Mouse (Mus musculus) left cerebral cortex, adult 8-10 months (tissue): ENCODE data around the gene Cfap299. TPM values are rescaled to one million over a fixed set of nuclear protein-coding genes. Genes with fewer than 3 reads are reported as not detected.

Experiments used
- DNase-seq, 2 experiments: peaks; one replicate each; pipeline ENCODE4 v3.0.0; 2022; ENCODE audit warnings: low spot score in 2 of 2
- microRNA-seq, 2 experiments: library from miRNA; unstranded; fragments of <30 nt; microRNA quantifications; one replicate each; pipeline ENCODE4 v1.2.0; 2022
- total RNA-seq, 4 experiments: library from RNA; stranded (reverse); gene quantifications; 2 replicates each; pipeline ENCODE4 v1.2.4; 2022

The Cfap299 gene
- total RNA-seq, 4 experiments from 2014 or later = 0.41 to 0.96 (median 0.63) TPM; not detected in 1

- no peak for DNase-seq
Observed at GRCm38 (mm10) chr5:98806492-98806891, 477.4 kb downstream of the Cfap299 start.

GRCm38 (mm10) chr5:98807022-98807421 is 477.9 kb downstream of the Cfap299 start:
- DNase-seq = no peak

DNA sequence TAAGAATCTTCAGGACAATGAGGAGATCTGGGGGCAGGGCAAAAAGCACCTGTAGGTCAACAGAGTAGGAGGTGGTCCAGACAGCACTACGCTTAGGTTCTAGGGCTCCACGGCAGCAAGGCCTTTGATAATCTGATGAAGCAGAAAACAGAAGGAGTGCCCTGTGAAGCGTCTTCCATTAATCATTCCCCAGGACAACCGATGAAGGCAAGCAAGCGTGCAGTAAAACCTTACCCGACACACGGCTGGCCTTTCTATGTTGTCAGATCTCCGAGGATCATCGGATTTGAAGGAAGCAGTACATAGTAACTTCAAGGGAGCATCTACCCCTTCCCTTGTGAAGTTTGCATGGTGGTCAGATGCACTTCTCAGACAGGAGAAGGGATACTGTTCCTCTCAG is 478.8 kb downstream of the Cfap299 start:
- no peak for DNase-seq

DNA sequence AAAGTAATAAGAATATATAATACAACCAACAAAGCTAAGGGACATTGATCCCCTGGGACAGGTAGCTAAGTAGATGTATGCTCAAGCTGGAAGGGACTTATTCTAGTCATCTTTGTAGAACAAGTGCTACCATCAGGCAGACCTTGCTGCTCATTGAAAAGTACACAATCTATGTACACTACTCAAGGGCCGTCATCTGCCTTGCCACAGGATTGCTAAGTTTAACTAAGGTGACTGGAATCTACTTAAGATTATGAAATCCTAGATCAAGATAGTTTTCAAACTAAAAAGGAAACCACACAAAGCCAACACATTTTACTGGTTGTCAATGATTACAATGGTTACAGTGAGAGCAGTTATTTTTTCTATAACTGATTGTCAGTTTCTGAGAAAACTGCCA is 483.3 kb downstream of the Cfap299 start:
- DNase-seq = no peak

- no peak for DNase-seq
Observed at GRCm38 (mm10) chr5:98815269-98815668, 486.2 kb downstream of the Cfap299 start.

- no peak for DNase-seq
Observed at GRCm38 (mm10) chr5:98833760-98834159, 504.7 kb downstream of the Cfap299 start.

DNA sequence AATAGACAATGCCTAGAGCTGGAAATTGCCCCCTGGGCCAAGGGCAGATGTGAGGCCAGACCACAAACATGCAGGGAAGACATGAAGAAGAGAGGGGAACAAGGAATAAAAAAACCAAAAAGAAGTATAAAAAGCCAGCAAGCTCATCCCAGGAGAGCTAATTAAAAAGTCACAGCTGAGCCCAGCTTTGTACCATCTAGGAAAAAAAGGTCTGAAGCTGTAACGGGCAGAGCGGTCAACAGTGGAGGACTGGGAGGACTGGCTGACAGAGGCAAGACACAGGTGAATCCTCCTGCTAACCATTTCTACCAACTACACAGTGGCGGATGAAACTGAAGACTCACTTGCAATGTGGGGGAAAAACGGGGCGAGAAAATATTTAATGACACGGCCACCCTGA is 505.2 kb downstream of the Cfap299 start:
- no peak for DNase-seq

GRCm38 (mm10) chr5:98842600-98843310 is 513.7 kb downstream of the Cfap299 start:
- no peak for DNase-seq

- DNase-seq = no peak
Observed at GRCm38 (mm10) chr5:98844664-98845063, 515.6 kb downstream of the Cfap299 start.

Small RNA genes within 50 kb of the gene (microRNA-seq; reads per million reads assigned to microRNA genes)
- 0 reads per million in 2 experiments for gene Mir703

Other genes starting within 250 kb of the Cfap299 start
- 10 to 100 TPM; 18.7 to 25.6 (median 20.5) TPM for gene Prdm8, start 162.1 kb upstream of the Cfap299 start, total RNA-seq
- 1 to 10 TPM; 2.4 to 3.5 (median 3.0) TPM for gene Fgf5, start 75.1 kb upstream of the Cfap299 start, total RNA-seq
- not detected for gene Gm11111, start 223.4 kb downstream of the Cfap299 start, total RNA-seq